Mouse (Mus musculus) hindbrain, postnatal 0 days (tissue): Measurements from ENCODE around the gene Smim22. TPM values are rescaled to one million over a fixed set of nuclear protein-coding genes. Genes with fewer than 3 reads are reported as not detected.

ENCODE experiments used
- ATAC-seq: fragments of 200-750 bp; cut with Nextera tagmentation; 2 replicates; pipeline ENCODE4 v1.8.0; 2017; ENCODE audit warnings: mild to moderate bottlenecking, moderate TSS enrichment, moderate library complexity
- DNase-seq: peaks from one replicate; pipeline ENCODE4 v3.0.0-alpha.2; 2015; ENCODE audit warnings: low spot score
- H3K27ac ChIP-seq: fragments of 300-500 bp; sonication (generic); 2 replicates; pipeline ENCODE4 v1.5.1; 2014; ENCODE audit warnings: mild to moderate bottlenecking
- H3K27me3 ChIP-seq: fragments of 300-500 bp; sonication (generic); 2 replicates; pipeline ENCODE4 v1.6.1; 2014; ENCODE audit warnings: low read length, mixed read lengths; ENCODE audit not compliant: insufficient read depth
- H3K36me3 ChIP-seq: fragments of 300-500 bp; sonication (generic); 2 replicates; pipeline ENCODE4 v1.6.1; 2014; ENCODE audit warnings: low read length, mixed read lengths; ENCODE audit not compliant: insufficient read depth
- H3K4me1 ChIP-seq: fragments of 300-500 bp; sonication (generic); 2 replicates; pipeline ENCODE4 v1.6.1; 2014; ENCODE audit warnings: antibody characterized with exemption, low read length, mixed read lengths; ENCODE audit not compliant: insufficient read depth
- H3K4me2 ChIP-seq: fragments of 300-500 bp; sonication (generic); 2 replicates; pipeline ENCODE4 v1.6.1; 2014; ENCODE audit warnings: low read depth, mild to moderate bottlenecking, low read length, moderate library complexity, mixed read lengths
- H3K4me3 ChIP-seq: fragments of 300-500 bp; sonication (generic); 2 replicates; pipeline ENCODE4 v1.5.1; 2014; ENCODE audit warnings: low read length
- H3K9ac ChIP-seq: fragments of 300-500 bp; sonication (generic); replicated peaks from 2 replicates; pipeline ENCODE4 v1.6.1; 2014; ENCODE audit warnings: mild to moderate bottlenecking, low read length, moderate library complexity, mixed read lengths
- H3K9me3 ChIP-seq: fragments of 300-500 bp; sonication (generic); 2 replicates; pipeline ENCODE4 v1.6.1; 2016; ENCODE audit warnings: low read length, mixed read lengths
- CTCF ChIP-seq: IDR thresholded peaks from 2 replicates; pipeline ENCODE4 v1.5.1; 2016; ENCODE audit warnings: antibody characterized with exemption, control low read depth, low read depth
- WGBS: fragments of 180-500 bp; shearing (Covaris S2); extraction: QIAGEN DNeasy Blood & Tissue Kit; methylation state at CpG from one replicate; pipeline ENCODE4 v1.1.7; 2014; 5-methylcytosine and 5-hydroxymethylcytosine counted together
- polyA plus RNA-seq: library from polyadenylated mRNA; unstranded; fragments of >200 nt; fragmentation: Nextera tagmentation; extraction: Ambion mirVana; gene quantifications from 2 replicates; pipeline ENCODE4 v1.2.1, GENCODE M21; 2015
- total RNA-seq: library from RNA; depleted of rRNA; stranded (reverse); fragments of >200 nt; gene quantifications from 2 replicates; pipeline ENCODE4 v1.2.3, GENCODE M21; 2014

Gene Smim22
- total and polyA plus RNA-seq, 2 experiments from 2014 or later, result 6.5 TPM; not detected in 1

GRCm38 (mm10) chr16:5014578-5014977, 7.5 kb downstream of the Smim22 start:
- WGBS, result 86% methylated on average over 4 of the region's 4 CpGs
- ATAC-seq, result no peak
- no peak for DNase-seq
- Histone ChIP-seq H3K9ac (no peak overlapping the region), H3K4me3 (no peak overlapping the region), H3K36me3 (peaks cover 47% of the 10 kb centered on the region), H3K27me3 (no peaks in the 10 kb centered on the region), H3K4me2 (no peak overlapping the region), H3K27ac (peak overlapping the region; percentile 34; the same call in 1 of the 2 replicates), H3K9me3 (no peaks in the 10 kb centered on the region), H3K4me1 (no peaks in the 10 kb centered on the region)
- no peak for TF ChIP-seq CTCF

- Histone ChIP-seq H3K9ac (no peak overlapping the region), H3K9me3 (no peaks in the 10 kb centered on the region), H3K27me3 (no peaks in the 10 kb centered on the region), H3K4me2 (no peak overlapping the region), H3K27ac (no peak overlapping the region), H3K36me3 (peaks cover 89% of the 10 kb centered on the region), H3K4me1 (no peaks in the 10 kb centered on the region), H3K4me3 (no peak overlapping the region)
- DNase-seq, result no peak
- no peak for TF ChIP-seq CTCF
- no peak for ATAC-seq
- WGBS, result 93% methylated on average over 3 of the region's 3 CpGs
Observed at GRCm38 (mm10) chr16:5024021-5024420, 16.9 kb downstream of the Smim22 start.

GRCm38 (mm10) chr16:5029847-5030246, 22.8 kb downstream of the Smim22 start:
- Histone ChIP-seq H3K36me3 (peaks cover 96% of the 10 kb centered on the region), H3K9me3 (no peaks in the 10 kb centered on the region), H3K4me1 (no peaks in the 10 kb centered on the region), H3K4me3 (no peak overlapping the region), H3K27ac (no peak overlapping the region), H3K4me2 (no peak overlapping the region), H3K9ac (no peak overlapping the region), H3K27me3 (no peaks in the 10 kb centered on the region)
- 63% methylated on average over 2 of the region's 2 CpGs for WGBS
- ATAC-seq (no peak), DNase-seq (no peak)
- TF ChIP-seq CTCF, result no peak

GRCm38 (mm10) chr16:5035591-5035990, 28.5 kb downstream of the Smim22 start:
- Histone ChIP-seq H3K4me3 (no peak overlapping the region), H3K27ac (no peak overlapping the region), H3K27me3 (no peaks in the 10 kb centered on the region), H3K9me3 (no peaks in the 10 kb centered on the region), H3K4me1 (no peaks in the 10 kb centered on the region), H3K36me3 (peaks cover 90% of the 10 kb centered on the region), H3K4me2 (no peak overlapping the region), H3K9ac (no peak overlapping the region)
- WGBS, result 96% methylated on average over 3 of the region's 3 CpGs
- ATAC-seq, result no peak
- no peak for DNase-seq
- no peak for TF ChIP-seq CTCF

GRCm38 (mm10) chr16:5036649-5037234, 29.7 kb downstream of the Smim22 start:
- Histone ChIP-seq H3K27me3 (no peaks in the 10 kb centered on the region), H3K4me3 (no peak overlapping the region), H3K9me3 (no peaks in the 10 kb centered on the region), H3K4me2 (no peak overlapping the region), H3K36me3 (peaks cover 86% of the 10 kb centered on the region), H3K9ac (no peak overlapping the region), H3K27ac (no peak overlapping the region), H3K4me1 (no peaks in the 10 kb centered on the region)
- TF ChIP-seq CTCF, result no peak
- 69% methylated on average over 5 of the region's 5 CpGs for WGBS
- ATAC-seq, result no peak
- DNase-seq, result no peak

GRCm38 (mm10) chr16:5045322-5045721, 38.2 kb downstream of the Smim22 start:
- TF ChIP-seq CTCF, result no peak
- Histone ChIP-seq H3K9ac (no peak overlapping the region), H3K4me3 (no peak overlapping the region), H3K4me2 (no peak overlapping the region), H3K27ac (no peak overlapping the region), H3K36me3 (peaks cover 39% of the 10 kb centered on the region), H3K4me1 (peaks cover 9% of the 10 kb centered on the region; the same call in 1 of the 2 replicates), H3K27me3 (no peaks in the 10 kb centered on the region), H3K9me3 (no peaks in the 10 kb centered on the region)
- 95% methylated on average over 3 of the region's 3 CpGs for WGBS
- no peak for ATAC-seq
- DNase-seq, result no peak

GRCm38 (mm10) chr16:5049182-5049773, 42.2 kb downstream of the Smim22 start:
- no peak for TF ChIP-seq CTCF
- Histone ChIP-seq H3K36me3 (peaks cover 21% of the 10 kb centered on the region), H3K9ac (peak overlapping the region; percentile 87), H3K4me2 (peak overlapping the region; percentile 83), H3K4me3 (peak overlapping the region; percentile 80), H3K27me3 (no peaks in the 10 kb centered on the region), H3K9me3 (no peaks in the 10 kb centered on the region), H3K4me1 (peaks cover 11% of the 10 kb centered on the region; the same call in 1 of the 2 replicates), H3K27ac (peak overlapping the region; percentile 97)
- DNase-seq (peak; percentile 60), ATAC-seq (peak; percentile 67)
- WGBS, result 1% methylated on average over 38 of the region's 38 CpGs
